Mouse (Mus musculus) cerebellum, adult 9-11 months (tissue): ENCODE measurements around the gene Hmgxb4.

Experiments
- DNase-seq: peaks from one replicate; pipeline ENCODE4 v3.0.0; 2022

The Hmgxb4 gene

DNA sequence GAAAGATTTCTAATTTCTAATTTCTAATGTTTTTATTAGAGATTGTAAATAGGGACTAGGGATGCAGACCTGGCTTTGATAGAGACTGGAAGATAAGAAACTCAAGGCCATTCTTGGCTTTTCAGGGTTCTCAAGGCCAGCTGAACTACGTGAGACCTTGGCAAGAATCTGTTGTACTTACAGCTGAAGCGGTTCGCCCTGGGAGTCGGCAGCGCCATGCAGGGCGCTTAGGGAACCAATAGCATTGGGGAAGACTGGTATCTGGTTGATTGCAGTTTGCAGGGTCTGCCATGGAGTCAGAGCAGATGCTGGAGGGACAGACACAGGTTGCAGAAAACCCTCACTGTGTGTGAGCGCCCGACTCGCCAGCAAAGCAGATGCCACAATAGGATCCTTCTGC lies 85.7 kb downstream of the Hmgxb4 start:
- DNase-seq: no peak
